Mouse (Mus musculus) cerebellum, adult 2 months (tissue): ENCODE results near the gene Col5a3.

Experiments used
- CTCF ChIP-seq: fragments of 200-500 bp; IDR thresholded peaks from 2 replicates; pipeline ENCODE4 v1.5.1; 2011; ENCODE audit warnings: low read depth, mild to moderate bottlenecking, control low read depth, low read length, moderate library complexity, borderline replicate concordance; ENCODE audit not compliant: insufficient read depth
- POLR2A ChIP-seq: fragments of 200-500 bp; IDR thresholded peaks from 2 replicates; pipeline ENCODE4 v1.6.1; 2011; ENCODE audit warnings: low read length, control low read depth, borderline replicate concordance; ENCODE audit not compliant: insufficient read depth

- TF ChIP-seq POLR2A: no peak
- no peak for TF ChIP-seq CTCF
Measured at GRCm38 (mm10) chr9:20763099-20763498, 51.8 kb downstream of the Col5a3 start.
